Mouse (Mus musculus) right cerebral cortex, adult 18-20 months (tissue): ENCODE results near the gene Rftn2.

Experiments used
- DNase-seq: peaks from one replicate; pipeline ENCODE4 v3.0.0; 2022; ENCODE audit warnings: mixed read lengths

Gene Rftn2

DNA sequence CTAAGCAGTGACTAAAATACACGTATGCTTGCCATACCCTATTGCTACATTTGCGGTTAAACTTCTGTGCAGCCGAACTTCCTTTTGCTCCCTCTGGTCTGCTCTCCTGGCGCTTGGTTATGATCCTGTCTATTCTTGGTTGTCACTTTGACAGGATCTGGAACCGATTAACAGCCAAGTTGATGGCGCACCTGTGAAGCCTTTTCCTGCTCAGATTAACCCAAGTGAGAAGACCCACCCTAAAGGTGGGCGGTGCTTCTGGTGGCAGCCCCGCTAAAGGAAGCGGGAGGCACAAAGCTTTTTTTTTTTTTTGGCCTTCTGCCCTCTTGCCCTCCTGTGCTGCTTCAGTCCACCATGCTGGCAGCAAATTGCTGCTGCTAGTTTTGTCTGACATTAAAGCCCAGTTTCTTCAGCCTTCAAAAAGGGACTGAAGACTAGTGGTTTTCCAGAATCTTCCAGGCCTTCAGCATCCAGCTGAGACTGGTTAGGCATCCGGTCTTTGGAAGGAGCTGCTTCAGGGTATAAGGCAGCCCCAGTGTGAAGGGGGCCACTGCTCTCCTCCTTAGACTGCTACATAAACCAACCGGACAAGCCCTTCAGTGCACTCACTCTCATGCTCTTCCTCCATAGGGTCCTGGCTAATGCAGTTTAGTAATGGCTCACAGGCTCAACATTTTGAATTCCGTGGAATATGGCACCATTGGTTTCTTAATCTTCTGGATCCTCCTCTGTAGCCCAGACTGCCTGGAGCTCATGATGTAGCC lies 16.2 kb downstream of the Rftn2 start:
- no peak for DNase-seq

DNA sequence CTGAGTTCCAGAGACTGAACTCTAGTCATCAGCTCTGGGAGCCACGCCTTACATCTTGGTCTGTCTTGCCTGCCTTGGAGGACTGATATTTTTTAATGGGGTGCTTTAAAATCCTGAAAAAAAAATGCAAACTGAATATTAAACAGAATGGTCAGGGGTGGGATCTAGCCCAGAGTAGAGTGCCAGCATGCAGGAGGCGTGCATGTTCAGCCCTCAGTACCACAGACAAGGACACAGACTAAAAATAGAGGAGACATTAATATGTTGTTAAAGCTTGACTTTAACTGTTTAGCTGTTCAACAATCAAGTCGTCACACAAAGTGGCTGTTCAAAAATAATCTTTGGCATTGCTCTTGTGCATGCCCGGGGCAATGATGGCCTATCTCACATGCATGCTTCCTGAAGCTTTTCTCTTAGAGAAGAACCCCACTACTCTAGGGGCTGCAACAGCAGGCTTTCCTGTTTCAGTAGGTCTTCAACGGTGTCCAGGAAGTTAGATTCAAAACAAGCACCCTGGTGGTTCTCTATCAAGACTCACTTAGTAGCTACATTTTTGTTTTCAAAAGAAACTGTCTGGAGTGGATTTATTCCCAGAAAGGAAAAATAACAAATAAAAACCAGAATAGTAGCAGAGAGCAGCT lies 18.0 kb downstream of the Rftn2 start:
- DNase-seq = no peak

DNA sequence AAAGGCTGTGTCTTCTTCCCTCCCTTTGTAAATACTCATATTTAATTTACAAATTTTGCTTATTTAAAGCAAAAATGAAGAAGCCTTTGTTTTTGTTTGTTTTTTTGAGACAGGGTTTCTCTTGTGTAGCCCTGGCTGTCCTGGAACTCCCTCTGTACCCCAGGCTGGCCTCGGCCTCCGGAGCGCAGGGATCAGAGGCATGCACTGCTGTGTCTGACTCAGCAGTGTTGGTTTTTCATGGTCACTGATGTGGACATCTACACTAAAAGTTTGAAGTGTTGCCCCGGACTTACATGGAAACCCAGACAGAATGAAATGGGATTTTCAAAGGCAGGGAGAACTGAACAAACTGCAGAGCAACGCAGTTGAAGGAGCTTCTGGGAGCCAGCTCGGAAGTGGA lies 19.0 kb downstream of the Rftn2 start:
- DNase-seq = no peak

DNA sequence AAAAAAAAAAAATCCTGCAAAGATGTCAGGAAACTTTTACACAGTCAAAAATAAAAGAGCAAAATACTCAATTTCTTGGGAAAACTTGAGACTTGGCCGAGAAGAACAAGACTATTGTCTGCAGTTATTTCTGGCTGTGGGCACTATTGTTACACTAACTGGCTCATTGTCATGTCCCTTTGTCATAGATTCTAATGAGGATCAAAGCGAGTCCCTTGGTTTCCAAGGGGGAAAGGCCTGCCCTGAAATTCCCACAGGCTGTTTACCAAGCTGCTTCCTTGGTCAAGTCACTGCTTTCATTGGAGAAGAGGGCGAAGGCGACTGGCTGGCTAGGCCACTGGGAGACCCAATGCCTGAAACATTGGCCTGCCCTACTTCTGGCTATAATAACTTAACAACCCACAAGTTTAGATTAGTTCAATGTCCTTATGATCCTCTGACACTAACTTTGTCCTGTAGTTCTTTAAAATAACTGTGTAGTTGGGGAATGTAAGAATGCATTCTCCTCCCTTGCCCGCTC lies 20.7 kb downstream of the Rftn2 start:
- no peak for DNase-seq

DNA sequence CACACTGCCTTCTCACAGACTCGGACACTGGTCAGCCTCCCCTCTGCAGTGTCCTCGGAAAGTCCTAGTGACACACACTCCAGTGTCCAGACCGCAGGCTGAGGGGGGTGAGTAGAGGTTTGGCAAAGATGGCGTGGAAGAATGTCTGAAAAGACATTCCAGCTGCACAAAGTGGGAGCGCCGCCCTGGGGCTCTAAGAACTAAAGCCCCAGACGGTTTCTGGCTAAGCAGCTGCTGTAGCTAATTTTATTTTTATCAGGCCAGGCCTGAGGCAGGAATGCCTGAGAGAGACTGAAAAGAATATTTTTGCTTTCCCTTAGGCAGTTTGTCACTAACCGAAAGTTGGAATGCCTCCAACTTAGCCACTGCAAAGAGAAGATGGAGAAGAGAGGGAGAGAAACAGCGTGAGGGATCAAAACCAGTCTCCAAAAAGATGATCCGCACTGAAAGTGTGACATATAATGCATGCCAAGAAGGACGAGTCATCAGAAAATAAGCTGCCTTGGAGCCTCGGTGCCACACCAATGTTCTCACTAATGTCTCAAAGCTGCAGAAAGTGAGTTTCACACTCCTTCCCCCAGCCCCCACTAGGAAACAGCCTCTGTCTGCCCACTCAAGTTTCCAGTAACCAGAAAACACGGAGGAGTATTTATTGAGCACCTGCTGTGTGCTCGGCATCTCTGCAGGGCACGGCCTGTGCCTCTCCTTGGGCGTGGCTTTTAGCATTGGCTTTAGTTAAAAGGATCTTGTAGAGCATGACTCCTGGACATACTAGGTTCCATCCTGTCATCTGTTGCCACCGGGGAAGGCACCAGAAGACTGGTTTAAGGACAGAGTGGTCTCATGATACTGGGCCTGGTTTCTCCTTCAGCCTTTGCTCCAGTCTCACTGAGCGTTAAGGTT lies 24.5 kb downstream of the Rftn2 start:
- peak; percentile 48 for DNase-seq

DNA sequence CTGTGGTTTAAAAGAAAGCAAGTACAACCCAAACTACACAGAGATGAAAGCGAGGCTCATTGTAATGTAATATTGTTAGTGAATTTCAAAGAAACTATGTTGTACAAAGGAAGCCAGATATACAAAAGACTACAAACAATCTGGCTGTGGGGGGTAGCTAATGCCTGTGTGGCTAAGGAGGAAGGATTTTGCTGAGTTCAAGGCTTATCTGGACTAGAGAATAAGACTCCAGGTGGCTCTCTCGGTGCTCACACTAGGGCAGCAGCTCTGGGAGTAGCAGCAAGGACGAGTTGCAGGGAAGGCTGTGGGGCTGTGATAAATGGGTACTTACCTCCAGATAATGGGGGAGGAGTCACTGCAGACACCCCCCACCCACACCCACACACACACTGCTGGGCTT lies 27.9 kb downstream of the Rftn2 start:
- DNase-seq = no peak

DNA sequence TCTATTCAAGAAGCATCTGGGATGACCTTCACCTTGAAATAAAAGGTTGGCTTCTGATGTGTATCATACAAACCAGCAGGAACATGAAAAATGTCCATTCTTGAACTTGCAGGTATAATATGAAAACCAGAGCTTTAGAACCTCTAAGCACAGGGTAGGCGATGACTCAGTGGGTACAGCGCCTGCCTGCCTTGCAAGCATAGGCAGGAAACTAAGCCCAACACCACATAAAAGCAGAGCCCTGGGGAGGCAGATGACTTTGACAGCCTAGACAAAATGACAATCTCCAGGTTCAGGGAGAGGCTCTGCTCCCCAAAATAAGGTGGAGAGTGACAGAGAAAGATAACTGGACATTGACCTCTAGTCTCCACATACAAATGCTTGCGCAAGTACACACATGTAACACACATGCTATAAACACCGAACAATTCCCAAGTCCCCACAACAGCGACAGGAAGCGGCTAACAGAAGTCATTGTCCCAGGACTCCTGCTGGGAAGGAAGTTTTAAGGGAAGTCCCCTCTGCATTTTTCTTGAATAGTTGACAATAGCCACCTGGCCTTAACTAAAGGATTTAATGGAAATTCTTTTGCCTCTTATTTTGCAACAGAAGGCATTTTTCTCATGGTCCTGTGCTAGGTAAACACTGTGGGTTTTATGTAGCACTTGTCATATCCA lies 30.1 kb downstream of the Rftn2 start:
- no peak for DNase-seq

DNA sequence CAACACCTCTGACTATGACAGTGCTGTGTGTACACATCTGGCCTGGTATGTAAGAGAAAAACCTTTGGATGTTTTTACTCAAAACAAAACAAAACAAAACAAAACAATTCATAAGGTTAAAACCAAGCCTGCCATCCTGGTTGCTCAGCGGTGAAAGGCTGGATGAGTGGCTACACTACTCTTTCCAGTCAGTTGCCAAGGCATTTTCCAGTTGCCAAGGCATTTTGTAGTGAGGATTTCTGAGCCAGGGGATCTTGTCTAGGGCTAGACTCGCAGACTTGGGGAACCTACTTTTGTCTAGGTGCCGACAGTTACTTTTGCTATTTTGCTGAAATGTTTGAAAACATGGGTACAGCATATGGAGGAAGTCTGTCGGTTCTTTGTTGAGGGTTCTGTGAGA lies 31.6 kb downstream of the Rftn2 start:
- DNase-seq = no peak

DNA sequence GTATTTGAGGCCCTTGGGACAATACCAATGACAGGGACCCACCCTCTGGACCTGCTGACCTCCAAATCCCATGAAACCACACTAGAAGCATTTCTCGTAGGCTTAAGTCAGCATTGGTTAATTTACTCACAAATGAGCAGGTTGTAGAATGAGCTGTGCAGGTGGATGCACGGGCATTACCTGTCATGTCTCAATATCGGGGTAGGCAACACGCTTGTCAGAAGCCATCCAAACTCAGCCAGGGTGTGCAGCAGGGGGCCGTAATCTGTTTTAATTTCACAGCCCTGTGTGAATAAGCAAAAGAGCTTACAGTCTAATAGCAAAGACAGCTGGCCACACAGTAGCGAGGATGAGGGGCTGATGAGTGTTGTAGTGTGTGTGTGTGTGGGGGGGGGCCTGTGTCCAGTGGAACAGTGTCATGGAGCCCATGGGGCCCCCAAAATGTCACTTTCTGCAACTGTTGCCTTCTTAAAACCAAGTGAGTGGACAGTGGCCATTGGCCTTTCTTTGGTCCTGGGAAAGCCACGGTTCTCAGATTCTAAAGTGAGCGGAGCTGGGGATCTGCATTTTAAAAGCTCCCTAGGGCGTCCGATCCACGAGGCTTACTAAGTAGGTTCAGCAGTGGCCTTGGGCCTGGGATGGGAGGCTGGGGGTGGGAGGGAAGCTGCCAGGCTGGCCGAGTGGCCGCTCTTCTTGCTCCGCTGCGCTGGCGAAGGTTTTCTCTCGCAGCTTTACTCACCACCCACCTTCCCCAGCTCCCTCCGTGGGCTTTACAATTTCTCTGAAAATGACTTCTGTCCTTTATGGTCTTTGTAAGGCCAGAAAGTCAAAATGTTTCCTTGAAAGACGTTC lies 32.3 kb downstream of the Rftn2 start:
- DNase-seq = no peak

DNA sequence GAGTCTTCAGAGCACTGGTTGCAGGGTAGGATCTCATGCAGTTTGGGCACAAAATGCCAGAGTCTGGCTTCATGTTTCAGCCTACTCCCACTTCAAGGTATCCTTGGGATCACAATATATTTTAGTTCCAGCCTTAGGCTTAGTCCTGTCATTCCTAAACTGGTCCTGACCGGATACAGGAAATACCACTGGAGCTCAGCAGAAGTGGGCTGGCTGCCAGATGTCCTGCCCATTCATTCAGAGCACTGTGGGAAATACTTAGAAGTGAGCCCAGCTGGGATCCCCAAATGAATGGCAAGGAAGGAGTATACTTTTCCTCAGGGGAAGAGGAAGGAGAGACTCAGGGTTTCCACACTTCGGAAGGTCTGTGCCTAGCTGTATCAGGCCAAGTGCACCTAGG lies 33.3 kb downstream of the Rftn2 start:
- DNase-seq = no peak

DNA sequence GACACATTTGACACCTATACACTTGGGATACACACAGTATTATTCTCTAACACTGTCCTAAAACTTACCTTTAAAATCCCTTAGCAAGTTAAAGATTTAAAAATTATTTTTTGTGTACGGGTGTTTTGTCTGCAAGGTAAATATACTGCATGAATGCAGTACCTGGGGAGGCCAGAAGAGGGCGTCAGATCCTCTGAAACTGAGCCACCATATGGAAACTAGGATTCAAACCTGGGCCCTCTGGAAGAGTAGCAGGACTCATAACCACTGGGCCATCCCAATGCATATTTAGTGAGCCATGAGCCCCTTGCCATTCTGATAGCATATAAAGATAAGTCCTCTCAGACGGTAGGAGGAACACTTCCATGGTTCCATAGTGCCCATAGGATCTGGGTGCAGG lies 33.8 kb downstream of the Rftn2 start:
- DNase-seq = no peak

DNA sequence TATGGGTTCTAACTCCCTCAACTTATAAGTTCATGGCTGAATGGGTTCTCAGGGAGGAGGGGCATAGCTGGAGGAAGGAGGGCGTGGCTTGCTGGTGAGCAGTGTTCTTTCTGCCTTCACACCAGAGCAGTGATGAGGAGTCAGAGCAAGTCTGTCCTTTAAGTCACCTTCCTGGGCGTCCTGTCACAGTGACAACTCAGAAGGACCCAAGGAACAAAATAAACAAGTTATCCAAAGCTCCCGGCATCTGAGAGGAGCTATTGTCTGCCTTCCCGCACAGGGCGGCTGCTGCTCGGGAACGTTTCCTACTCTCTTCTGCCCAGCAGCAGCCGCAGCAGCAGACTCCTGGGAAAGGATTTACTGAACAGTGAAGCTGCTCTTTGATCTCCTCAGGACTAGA lies 34.6 kb downstream of the Rftn2 start:
- no peak for DNase-seq

DNA sequence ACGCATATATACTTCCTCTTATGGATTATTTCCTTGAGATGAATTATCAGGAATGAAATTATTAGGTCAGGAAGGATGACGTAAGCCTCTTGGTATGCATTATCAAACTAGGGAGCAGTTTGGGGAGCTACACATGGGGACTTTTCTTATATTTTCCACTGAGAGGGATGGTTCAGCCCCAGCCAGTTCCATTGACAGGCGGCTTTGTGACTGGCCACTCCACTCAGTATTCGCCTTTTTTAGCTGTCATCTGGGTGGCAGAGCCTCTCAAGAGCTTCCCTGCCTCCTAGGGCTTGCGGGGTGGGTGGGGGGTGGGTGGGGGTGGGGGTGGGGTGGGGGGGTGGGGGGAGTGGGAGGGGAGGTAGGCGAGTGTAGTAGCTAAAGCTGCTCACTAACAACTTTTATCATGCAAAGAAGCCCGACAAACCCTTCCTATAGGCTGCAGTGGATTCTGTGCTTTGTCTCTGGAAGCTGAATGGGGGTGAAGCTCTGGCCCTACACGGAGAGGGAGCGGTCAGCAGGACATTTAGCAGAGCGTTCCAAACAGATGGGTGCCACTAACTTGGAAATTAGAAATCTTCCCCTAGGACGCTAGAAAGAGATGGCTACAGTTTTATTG lies 39.9 kb downstream of the Rftn2 start:
- no peak for DNase-seq

DNA sequence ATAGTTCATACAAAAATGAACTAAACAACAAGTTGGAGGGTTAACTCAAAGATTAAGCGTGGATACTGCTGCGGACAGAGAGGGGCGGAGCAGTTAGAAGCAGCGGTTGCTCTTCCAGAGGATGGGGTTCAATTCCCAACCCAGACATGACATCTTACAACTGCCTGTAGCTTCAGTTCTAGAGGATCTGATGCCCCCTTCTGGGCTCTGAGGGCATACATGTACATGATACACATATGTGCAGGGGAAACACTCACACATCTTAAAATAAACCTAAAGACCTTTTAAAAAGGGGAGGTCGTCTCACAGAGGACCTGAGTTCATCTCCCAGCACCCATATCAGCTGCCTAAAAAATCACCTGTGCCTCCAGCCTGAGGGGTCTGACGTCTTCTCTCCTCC lies 40.9 kb downstream of the Rftn2 start:
- DNase-seq = no peak

DNA sequence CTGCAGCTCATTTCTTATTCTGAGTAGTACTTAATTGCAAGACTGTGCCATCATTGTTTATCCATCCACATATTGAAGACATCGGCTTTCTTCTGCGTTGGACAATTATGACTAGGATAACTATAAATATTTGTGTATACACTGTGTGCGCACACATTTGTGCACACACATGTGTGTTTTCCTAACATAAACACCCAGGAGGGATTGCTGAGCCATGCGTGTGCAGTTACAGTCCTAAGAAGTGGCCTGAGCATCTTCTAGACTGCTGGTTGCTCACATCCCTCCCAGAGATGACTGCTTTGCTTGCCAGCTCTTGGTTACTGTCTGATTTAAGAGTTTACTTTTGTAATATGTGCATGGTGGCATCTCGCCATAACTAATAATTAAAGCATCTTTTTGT lies 44.2 kb downstream of the Rftn2 start:
- DNase-seq = no peak

DNA sequence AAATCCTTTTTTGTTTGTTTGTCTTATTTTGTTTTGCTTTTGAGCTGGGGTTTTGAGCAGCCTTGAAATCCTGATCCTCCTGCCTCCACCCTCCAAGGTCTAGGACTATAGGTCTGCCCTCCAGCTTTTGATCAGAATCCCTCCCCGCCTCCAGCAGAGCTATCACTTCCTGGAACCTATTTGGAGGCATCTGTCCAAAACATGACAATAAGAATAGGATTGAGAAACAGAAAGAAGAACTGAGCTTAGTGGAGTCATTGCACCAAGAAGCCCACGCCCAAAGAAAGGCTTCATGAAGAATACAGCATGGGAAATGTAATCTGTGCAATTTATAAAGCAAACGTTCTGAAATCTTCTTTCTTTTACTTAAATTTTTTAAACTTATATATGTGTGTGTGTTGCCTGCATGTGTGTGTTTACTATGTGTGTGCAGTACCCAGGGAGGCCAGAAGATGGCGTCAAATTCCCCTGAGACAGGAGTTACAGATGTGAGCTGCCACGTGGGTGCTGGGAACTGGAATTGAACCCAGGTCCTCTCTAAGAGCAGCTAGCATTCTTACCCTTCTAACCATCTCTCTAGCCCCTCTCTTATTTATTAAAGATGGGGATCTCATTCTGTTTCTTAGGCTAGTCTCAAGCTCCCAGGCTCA lies 46.5 kb downstream of the Rftn2 start:
- no peak for DNase-seq

DNA sequence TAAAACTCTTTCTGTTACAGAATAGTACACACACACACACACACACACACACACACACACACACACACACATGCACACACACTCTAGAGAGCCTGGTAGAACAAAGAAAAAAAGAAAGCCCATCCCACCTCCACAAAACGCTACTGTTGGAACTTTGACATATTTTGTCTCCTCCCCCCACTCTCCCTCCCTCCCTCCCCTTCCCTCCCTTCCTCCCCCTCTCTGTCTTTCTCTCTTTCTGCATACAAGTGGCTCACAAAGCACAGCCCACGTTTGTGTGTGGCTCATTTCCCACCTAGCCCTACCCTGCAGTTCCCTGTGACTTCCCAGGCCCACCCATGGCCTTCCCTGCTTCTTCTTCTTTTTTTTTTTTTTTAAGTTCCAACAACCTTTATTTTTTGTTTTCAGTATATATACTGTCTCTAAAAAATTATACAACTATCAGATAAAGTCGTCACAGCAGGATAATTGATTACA lies 52.0 kb downstream of the Rftn2 start:
- DNase-seq = no peak

DNA sequence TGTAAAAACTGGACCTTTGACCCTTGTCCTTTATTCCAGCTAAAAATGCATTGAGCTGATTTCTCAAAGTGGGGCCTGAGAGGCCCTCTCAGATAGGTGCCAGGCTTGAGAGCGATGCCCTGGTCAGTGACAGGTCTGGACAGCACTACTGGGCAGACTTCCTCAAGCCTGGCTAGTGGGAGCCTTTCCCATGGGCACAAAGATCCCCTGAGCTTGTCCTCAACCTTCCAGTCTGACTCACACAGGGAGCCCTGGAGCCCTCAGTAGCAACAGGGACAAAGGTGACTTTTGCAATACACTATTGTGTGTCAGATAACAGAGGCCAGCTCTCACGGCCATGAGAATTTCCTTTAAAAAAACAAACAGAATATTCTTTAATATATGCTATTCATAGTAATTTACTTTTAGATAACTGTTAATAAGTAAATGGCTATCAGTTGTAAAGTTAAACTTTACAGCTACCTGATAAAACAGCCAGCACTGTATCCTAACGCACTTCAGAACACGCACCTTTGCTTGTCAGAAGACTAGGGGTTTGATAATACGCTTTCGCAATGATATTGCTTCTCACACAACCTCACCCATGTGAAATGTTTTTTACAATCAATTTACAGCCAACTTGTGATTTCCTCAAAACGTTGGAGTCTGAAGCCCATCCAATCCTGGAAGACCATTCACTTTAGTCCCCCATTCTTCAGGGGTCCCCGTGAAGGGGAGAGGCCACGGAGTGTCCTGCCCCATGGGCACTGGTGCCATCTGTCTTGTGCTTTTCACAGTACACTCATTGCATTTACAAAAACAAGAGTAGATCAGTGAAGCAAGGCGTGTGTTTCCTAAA lies 52.6 kb downstream of the Rftn2 start:
- no peak for DNase-seq

DNA sequence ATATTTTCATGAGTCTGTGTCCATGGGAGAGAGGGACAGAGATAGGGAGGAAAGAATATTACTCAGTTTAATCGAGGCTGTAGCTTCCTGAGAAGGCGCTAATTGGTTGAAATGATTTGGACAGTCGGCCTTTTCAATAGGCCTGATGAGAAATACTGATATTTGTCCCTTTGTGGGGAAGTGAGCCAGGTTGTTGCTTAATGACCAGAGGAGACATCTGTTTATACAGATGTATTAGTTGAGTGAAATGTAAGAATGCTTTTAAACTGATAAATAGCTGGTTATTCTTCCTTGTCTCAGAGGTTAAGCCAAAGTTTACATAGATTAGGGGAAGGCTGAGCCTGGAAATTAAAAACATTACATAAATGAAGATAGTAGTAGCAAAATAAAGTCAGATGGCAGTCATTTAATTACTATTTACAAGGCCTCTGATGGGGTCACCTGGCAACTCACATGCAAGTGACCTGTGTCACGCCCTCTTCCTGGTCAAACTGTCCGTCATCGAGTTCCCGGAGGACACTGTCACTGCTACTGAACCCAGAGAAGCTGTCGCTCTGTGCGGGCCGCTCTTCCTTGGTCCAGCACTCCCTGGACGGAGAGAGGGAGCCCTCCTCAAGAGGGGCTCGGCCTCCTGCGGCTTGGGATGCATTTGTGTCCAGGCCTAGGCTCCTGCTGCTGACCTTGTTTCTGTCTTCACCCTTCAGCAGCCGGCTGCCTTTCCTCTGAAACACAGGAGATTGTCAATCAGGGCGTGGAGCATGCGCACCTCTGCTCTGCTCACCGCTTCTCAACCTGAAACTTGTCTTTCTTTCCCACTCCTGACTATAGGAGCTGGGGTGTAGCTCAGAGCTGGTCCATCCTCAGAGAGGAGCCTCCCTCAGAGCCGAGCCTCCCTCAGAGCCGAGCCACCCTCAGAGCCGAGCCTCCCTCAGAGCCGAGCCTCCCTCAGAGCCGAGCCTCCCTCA lies 54.9 kb downstream of the Rftn2 start:
- no peak for DNase-seq
